Mouse (Mus musculus): Measurements from ENCODE around the gene Megf11.

GRCm38 (mm10) chr9:64553441-64553840, 168.0 kb downstream of the Megf11 start:
- TF ChIP-seq CTCF (IDR thresholded peaks at IDR 0.05; ENCODE audit: low read depth) (no peak), EP300 (IDR thresholded peaks at IDR 0.05; ENCODE audit: low read depth) (no peak)
